Mouse (Mus musculus) midbrain, postnatal 0 days (tissue): ENCODE data around the gene Ryr2. TPM values are rescaled to one million over a fixed set of nuclear protein-coding genes. Genes with fewer than 3 reads are reported as not detected.
A peak's percentile ranks its signal among the peaks of the same experiment; 100 is the strongest.

ENCODE experiments used
- ATAC-seq: fragments of 200-750 bp; cut with Nextera tagmentation; 2 replicates; pipeline ENCODE4 v1.8.0; 2017; ENCODE audit warnings: moderate number of reproducible peaks, mild to moderate bottlenecking, moderate TSS enrichment, moderate library complexity; ENCODE audit not compliant: low FRiP score
- DNase-seq: peaks from one replicate; pipeline ENCODE4 v3.0.0-alpha.2; 2015; ENCODE audit warnings: low spot score
- H3K27ac ChIP-seq: fragments of 300-500 bp; sonication (generic); 2 replicates; pipeline ENCODE4 v1.5.1; 2014; ENCODE audit warnings: low read depth, mild to moderate bottlenecking, low read length, mixed read lengths
- H3K27me3 ChIP-seq: fragments of 300-500 bp; sonication (generic); 2 replicates; pipeline ENCODE4 v1.6.1; 2014; ENCODE audit warnings: low read length, control low read depth, mixed read lengths; ENCODE audit not compliant: insufficient read depth
- H3K36me3 ChIP-seq: fragments of 300-500 bp; sonication (generic); 2 replicates; pipeline ENCODE4 v1.6.1; 2014; ENCODE audit warnings: low read length, control low read depth, mixed read lengths; ENCODE audit not compliant: insufficient read depth
- H3K4me1 ChIP-seq: fragments of 300-500 bp; sonication (generic); 2 replicates; pipeline ENCODE4 v1.6.1; 2014; ENCODE audit warnings: mild to moderate bottlenecking, control low read depth, antibody characterized with exemption, low read length, mixed read lengths; ENCODE audit not compliant: insufficient read depth
- H3K4me2 ChIP-seq: fragments of 300-500 bp; sonication (generic); 2 replicates; pipeline ENCODE4 v1.6.1; 2014; ENCODE audit warnings: low read depth, mild to moderate bottlenecking, low read length, mixed read lengths; ENCODE audit not compliant: poor library complexity, severe bottlenecking
- H3K4me3 ChIP-seq: fragments of 300-500 bp; sonication (generic); 2 replicates; pipeline ENCODE4 v1.5.1; 2014; ENCODE audit warnings: low read depth, mild to moderate bottlenecking, low read length, moderate library complexity
- H3K9ac ChIP-seq: fragments of 300-500 bp; sonication (generic); replicated peaks from 2 replicates; pipeline ENCODE4 v1.6.1; 2014; ENCODE audit warnings: mild to moderate bottlenecking, low read length, moderate library complexity, mixed read lengths; ENCODE audit not compliant: poor library complexity, severe bottlenecking
- H3K9me3 ChIP-seq: fragments of 300-500 bp; sonication (generic); 2 replicates; pipeline ENCODE4 v1.6.1; 2016; ENCODE audit warnings: low read length, control low read depth
- CTCF ChIP-seq: IDR thresholded peaks from 2 replicates; pipeline ENCODE4 v1.5.1; 2016; ENCODE audit warnings: antibody characterized with exemption, mild to moderate bottlenecking
- WGBS: fragments of 180-500 bp; shearing (Covaris S2); extraction: QIAGEN DNeasy Blood & Tissue Kit; methylation state at CpG from one replicate; pipeline ENCODE4 v1.1.7; 2014; 5-methylcytosine and 5-hydroxymethylcytosine counted together
- polyA plus RNA-seq: library from polyadenylated mRNA; unstranded; fragments of >200 nt; fragmentation: Nextera tagmentation; extraction: Ambion mirVana; gene quantifications from 2 replicates; pipeline ENCODE4 v1.2.1, GENCODE M21; 2015
- total RNA-seq: library from RNA; depleted of rRNA; stranded (reverse); fragments of >200 nt; gene quantifications from 2 replicates; pipeline ENCODE4 v1.2.3, GENCODE M21; 2014

Gene Ryr2
- total and polyA plus RNA-seq, 2 experiments from 2014 or later = 3.5 to 22.5 TPM

- Histone ChIP-seq H3K27me3 (no peaks in the 10 kb centered on the region), H3K4me3 (no peak overlapping the region), H3K4me2 (no peak overlapping the region), H3K9ac (no peak overlapping the region), H3K9me3 (no peaks in the 10 kb centered on the region), H3K4me1 (no peaks in the 10 kb centered on the region), H3K27ac (no peak overlapping the region), H3K36me3 (no peaks in the 10 kb centered on the region)
- no peak for TF ChIP-seq CTCF
- no peak for ATAC-seq
- peak; percentile 15 for DNase-seq
Measured at GRCm38 (mm10) chr13:11964391-11964790, 142.4 kb downstream of the Ryr2 start.

GRCm38 (mm10) chr13:11959488-11960174 is 147.1 kb downstream of the Ryr2 start:
- H3K9me3 ChIP-seq = no peaks in the 10 kb centered on the region
- H3K27me3 ChIP-seq = no peaks in the 10 kb centered on the region
- H3K27ac ChIP-seq = no peak overlapping the region
- peak; percentile 36; the same call in 1 of the 2 replicates for ATAC-seq
- no peak overlapping the region for H3K9ac ChIP-seq
- no peaks in the 10 kb centered on the region for H3K4me1 ChIP-seq
- TF ChIP-seq CTCF = no peak
- no peak for DNase-seq
- no peaks in the 10 kb centered on the region for H3K36me3 ChIP-seq
- H3K4me3 ChIP-seq = no peak overlapping the region
- H3K4me2 ChIP-seq = no peak overlapping the region

GRCm38 (mm10) chr13:11958854-11959253 is 147.9 kb downstream of the Ryr2 start:
- no peaks in the 10 kb centered on the region for H3K4me1 ChIP-seq
- TF ChIP-seq CTCF = no peak
- H3K27me3 ChIP-seq = no peaks in the 10 kb centered on the region
- H3K4me3 ChIP-seq = no peak overlapping the region
- H3K36me3 ChIP-seq = no peaks in the 10 kb centered on the region
- H3K9me3 ChIP-seq = no peaks in the 10 kb centered on the region
- ATAC-seq = no peak
- no peak overlapping the region for H3K4me2 ChIP-seq
- no peak for DNase-seq
- no peak overlapping the region for H3K27ac ChIP-seq
- H3K9ac ChIP-seq = no peak overlapping the region
- WGBS = 82% methylated on average over 3 of the region's 3 CpGs

DNA sequence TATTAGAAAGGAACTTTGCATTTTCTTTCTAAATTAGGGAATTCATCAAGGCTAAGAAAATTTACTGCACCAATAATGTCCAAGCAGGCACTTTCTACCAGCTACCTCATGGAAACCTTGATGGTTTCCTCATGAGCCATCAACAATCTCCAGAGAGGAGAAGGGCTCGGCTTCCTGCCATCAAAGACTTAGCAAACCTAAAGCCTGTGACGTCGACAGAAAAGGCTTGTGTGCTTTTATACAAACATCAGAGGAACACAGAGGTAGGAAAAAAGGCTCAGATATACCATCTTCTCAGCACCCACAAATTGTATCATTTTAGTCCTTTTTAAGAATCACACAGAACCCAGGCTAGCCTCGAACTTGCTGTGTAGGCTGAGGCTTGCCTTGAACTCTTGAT is 148.5 kb downstream of the Ryr2 start:
- ATAC-seq (no peak), DNase-seq (no peak)
- H3K4me1 ChIP-seq = no peaks in the 10 kb centered on the region
- WGBS = 78% methylated on average over 4 of the region's 4 CpGs
- no peak overlapping the region for H3K27ac ChIP-seq
- H3K9ac ChIP-seq = no peak overlapping the region
- no peak overlapping the region for H3K4me2 ChIP-seq
- no peaks in the 10 kb centered on the region for H3K27me3 ChIP-seq
- H3K36me3 ChIP-seq = no peaks in the 10 kb centered on the region
- no peak for TF ChIP-seq CTCF
- H3K9me3 ChIP-seq = no peaks in the 10 kb centered on the region
- H3K4me3 ChIP-seq = no peak overlapping the region

- no peak overlapping the region for H3K4me2 ChIP-seq
- no peaks in the 10 kb centered on the region for H3K4me1 ChIP-seq
- DNase-seq (no peak), ATAC-seq (no peak)
- no peak overlapping the region for H3K4me3 ChIP-seq
- H3K9me3 ChIP-seq = no peaks in the 10 kb centered on the region
- H3K27me3 ChIP-seq = no peaks in the 10 kb centered on the region
- no peak for TF ChIP-seq CTCF
- no peak overlapping the region for H3K9ac ChIP-seq
- WGBS = 59% methylated on average over 3 of the region's 3 CpGs
- H3K36me3 ChIP-seq = no peaks in the 10 kb centered on the region
- H3K27ac ChIP-seq = no peak overlapping the region
Measured at GRCm38 (mm10) chr13:11951951-11952350, 154.8 kb downstream of the Ryr2 start.

DNA sequence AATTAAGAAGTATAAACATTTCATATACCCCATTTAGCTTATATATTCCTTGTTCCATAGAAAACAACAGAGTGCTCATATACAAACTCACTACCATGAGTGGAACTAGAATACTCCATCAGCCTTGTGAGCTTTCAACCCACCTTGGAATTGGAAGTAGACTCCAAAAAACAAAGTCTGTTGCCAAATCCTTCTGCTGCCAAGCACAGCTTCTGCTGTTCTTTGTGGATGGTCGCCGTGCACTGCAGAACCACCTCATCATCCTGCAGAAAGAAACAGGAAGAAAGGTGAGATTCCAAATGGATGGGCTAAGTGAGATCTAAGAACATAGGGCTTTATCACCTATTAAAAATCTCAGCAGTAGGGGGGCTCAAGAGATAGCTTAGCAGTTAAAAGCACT is 161.0 kb downstream of the Ryr2 start:
- H3K4me2 ChIP-seq = no peak overlapping the region
- no peaks in the 10 kb centered on the region for H3K36me3 ChIP-seq
- no peak overlapping the region for H3K27ac ChIP-seq
- no peaks in the 10 kb centered on the region for H3K4me1 ChIP-seq
- H3K9ac ChIP-seq = no peak overlapping the region
- 93% methylated on average over 2 of the region's 2 CpGs for WGBS
- H3K4me3 ChIP-seq = no peak overlapping the region
- ATAC-seq = no peak
- no peaks in the 10 kb centered on the region for H3K9me3 ChIP-seq
- no peak for TF ChIP-seq CTCF
- no peaks in the 10 kb centered on the region for H3K27me3 ChIP-seq
- no peak for DNase-seq
